Mouse (Mus musculus) midbrain, embryonic 11.5 days (tissue): ENCODE results near the gene Abce1. TPM values are rescaled to one million over a fixed set of nuclear protein-coding genes. Genes with fewer than 3 reads are reported as not detected.
"Not testable (repeated sequence)": the region's sequence is repeated elsewhere in the genome, so short reads cannot be mapped to it uniquely, and the experiment has no call there.

Source experiments
- ATAC-seq: fragments of 200-750 bp; cut with Nextera tagmentation; 2 replicates; pipeline ENCODE4 v1.8.0; 2017; ENCODE audit warnings: moderate TSS enrichment, moderate library complexity; ENCODE audit not compliant: low FRiP score
- DNase-seq: peaks from one replicate; pipeline ENCODE4 v3.0.0; 2015; ENCODE audit warnings: low spot score; ENCODE audit errors: missing footprints
- H3K27ac ChIP-seq: fragments of 300-500 bp; sonication (generic); 2 replicates; pipeline ENCODE4 v1.5.1; 2014; ENCODE audit warnings: low read depth, low read length
- H3K27me3 ChIP-seq: fragments of 300-500 bp; sonication (generic); 2 replicates; pipeline ENCODE4 v1.6.1; 2014; ENCODE audit warnings: mild to moderate bottlenecking, low read length, moderate library complexity, mixed read lengths; ENCODE audit not compliant: control insufficient read depth, insufficient read depth
- H3K36me3 ChIP-seq: fragments of 300-500 bp; sonication (generic); 2 replicates; pipeline ENCODE4 v1.6.1; 2014; ENCODE audit warnings: mild to moderate bottlenecking, low read length, moderate library complexity, mixed read lengths; ENCODE audit not compliant: control insufficient read depth, insufficient read depth
- H3K4me1 ChIP-seq: fragments of 300-500 bp; sonication (generic); 2 replicates; pipeline ENCODE4 v1.6.1; 2014; ENCODE audit warnings: low read length; ENCODE audit not compliant: control insufficient read depth, insufficient read depth
- H3K4me2 ChIP-seq: fragments of 300-500 bp; sonication (generic); 2 replicates; pipeline ENCODE4 v1.6.1; 2014; ENCODE audit warnings: mild to moderate bottlenecking, moderate library complexity
- H3K4me3 ChIP-seq: fragments of 300-500 bp; sonication (generic); 2 replicates; pipeline ENCODE4 v1.5.1; 2014; ENCODE audit warnings: low read depth, low read length
- H3K9ac ChIP-seq: fragments of 300-500 bp; sonication (generic); 2 replicates; pipeline ENCODE4 v1.6.1; 2014; ENCODE audit warnings: low read length
- H3K9me3 ChIP-seq: fragments of 300-500 bp; sonication (generic); 2 replicates; pipeline ENCODE4 v1.6.1; 2016; ENCODE audit warnings: low read length; ENCODE audit not compliant: control insufficient read depth
- WGBS: fragments of 180-500 bp; shearing (Covaris S2); extraction: QIAGEN DNeasy Blood & Tissue Kit; methylation state at CpG from one replicate; pipeline ENCODE4 v1.1.7; 2014; 5-methylcytosine and 5-hydroxymethylcytosine counted together
- polyA plus RNA-seq: library from polyadenylated mRNA; unstranded; fragments of >200 nt; fragmentation: Nextera tagmentation; extraction: Ambion mirVana; gene quantifications from 2 replicates; pipeline ENCODE4 v1.2.1, GENCODE M21; 2014

Gene Abce1
- polyA plus RNA-seq, 1 experiment from 2014 or later, result 139 TPM

DNA sequence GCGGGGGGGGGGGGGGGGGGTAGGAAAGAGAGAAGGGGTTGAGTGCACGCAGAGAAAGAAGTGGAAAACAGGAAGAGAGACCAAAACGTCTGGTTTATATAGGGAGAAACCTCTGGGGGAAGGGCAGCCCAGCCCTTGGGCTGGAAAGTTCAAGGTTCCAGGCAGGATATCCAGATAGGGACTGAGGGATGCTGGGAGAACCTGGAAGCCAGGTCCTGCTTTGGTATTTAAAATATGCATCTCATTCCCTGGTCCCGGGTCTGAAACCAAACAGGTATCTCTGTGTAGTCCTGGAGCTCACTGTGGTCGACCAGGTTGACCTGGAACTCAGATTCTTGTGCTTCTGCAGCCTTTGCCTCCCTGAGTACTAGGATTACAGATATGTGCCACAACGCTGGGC lies 1.1 kb upstream of the Abce1 start:
- Histone ChIP-seq H3K4me2 (peak overlapping the region; percentile 26; the same call in 1 of the 2 replicates), H3K4me3 (no peak overlapping the region), H3K9ac (no peak overlapping the region), H3K4me1 (peaks cover 5% of the 10 kb centered on the region; the same call in 1 of the 2 replicates), H3K27ac (no peak overlapping the region), H3K9me3 (no peaks in the 10 kb centered on the region), H3K27me3 (no peaks in the 10 kb centered on the region), H3K36me3 (no peaks in the 10 kb centered on the region)
- DNase-seq, result peak; percentile 33
- ATAC-seq, result no peak
- WGBS, result 49% methylated on average over 6 of the region's 6 CpGs

DNA sequence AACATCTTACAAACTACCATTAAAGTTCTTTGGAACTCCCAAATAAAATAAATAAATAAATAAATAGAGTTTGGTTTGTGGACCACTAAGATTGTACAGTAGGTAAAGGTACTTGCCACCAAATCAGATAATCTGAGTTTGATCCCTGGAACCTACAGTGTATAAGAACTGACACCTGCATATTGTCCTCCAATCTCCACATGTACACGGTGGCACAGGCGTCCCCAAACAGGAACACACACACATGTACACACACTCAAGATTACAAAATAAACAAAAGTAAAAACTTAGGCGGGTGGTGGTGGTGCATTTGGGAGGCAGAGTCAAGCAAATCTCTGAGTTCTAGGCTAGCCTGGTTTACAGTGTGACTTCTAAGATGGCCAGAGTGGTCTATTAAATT lies 4.9 kb downstream of the Abce1 start:
- WGBS, result 95% methylated on average over 3 of the region's 3 CpGs
- DNase-seq (peak; percentile 73), ATAC-seq (no peak)
- H3K4me3 ChIP-seq, result no peak overlapping the region
- H3K27me3 ChIP-seq, result no peaks in the 10 kb centered on the region
- no peaks in the 10 kb centered on the region for H3K9me3 ChIP-seq
- H3K4me2 ChIP-seq, result no peak overlapping the region
- 0 out of 2 replicates have a peak, but pooled peaks cover 3% of the 10 kb centered on the region for H3K4me1 ChIP-seq
- no peak overlapping the region for H3K9ac ChIP-seq
- no peak overlapping the region for H3K27ac ChIP-seq
- H3K36me3 ChIP-seq, result peaks cover 17% of the 10 kb centered on the region

DNA sequence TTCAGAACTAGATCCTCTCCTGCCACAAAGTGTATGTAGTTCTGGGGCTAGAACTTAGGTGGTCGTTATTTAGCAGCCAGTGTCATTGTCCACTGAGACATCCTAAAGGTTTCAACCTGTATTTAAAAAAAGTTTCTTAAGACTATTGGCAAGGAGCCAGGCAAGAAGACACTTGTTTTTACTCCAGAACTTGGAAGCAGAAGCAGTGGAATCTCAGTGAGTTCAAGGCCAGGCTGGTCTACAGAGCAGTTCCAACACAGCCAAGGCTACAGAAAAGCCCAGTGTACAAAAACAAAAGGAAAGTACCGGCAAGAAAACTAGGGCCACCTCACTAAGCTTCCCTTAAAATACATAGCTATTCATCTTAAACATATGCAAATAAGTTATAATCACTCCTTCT lies 19.0 kb downstream of the Abce1 start:
- peaks cover 22% of the 10 kb centered on the region for H3K36me3 ChIP-seq

DNA sequence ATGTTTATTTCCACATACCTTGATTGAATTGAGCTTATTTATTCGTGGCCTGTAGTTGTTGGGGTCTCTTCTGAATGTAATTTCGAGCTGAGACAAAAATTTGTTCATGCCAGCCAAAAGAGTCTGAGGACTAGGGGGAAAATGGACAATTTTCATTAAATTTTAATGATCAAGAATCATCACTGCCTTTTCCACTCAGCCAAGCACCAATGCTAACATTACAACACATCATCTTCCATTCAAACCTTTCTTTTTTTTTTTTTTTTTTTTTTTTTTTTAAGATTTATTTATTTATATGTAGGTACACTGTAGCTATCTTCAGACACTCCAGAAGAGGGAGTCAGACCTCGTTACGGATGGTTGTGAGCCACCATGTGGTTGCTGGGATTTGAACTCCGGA lies 25.6 kb downstream of the Abce1 start:
- ATAC-seq, H3K27ac ChIP-seq, H3K4me3 ChIP-seq, H3K4me2 ChIP-seq, H3K4me1 ChIP-seq, DNase-seq, H3K9ac ChIP-seq, H3K27me3 ChIP-seq, H3K9me3 ChIP-seq: not testable (repeated sequence)
- WGBS, result 91% methylated on average over 3 of the region's 5 CpGs
- peaks cover 18% of the 10 kb centered on the region for H3K36me3 ChIP-seq

More for the DNA sequence above, 19.0 kb downstream of the Abce1 start:
- no peak overlapping the region for H3K9ac ChIP-seq
- DNase-seq (no peak), ATAC-seq (no peak)
- H3K27ac ChIP-seq, result no peak overlapping the region
- 92% methylated on average over 2 of the region's 2 CpGs for WGBS
- H3K27me3 ChIP-seq, result no peaks in the 10 kb centered on the region
- no peak overlapping the region for H3K4me3 ChIP-seq
- no peak overlapping the region for H3K4me2 ChIP-seq
- H3K9me3 ChIP-seq, result no peaks in the 10 kb centered on the region
- H3K4me1 ChIP-seq, result no peaks in the 10 kb centered on the region

DNA sequence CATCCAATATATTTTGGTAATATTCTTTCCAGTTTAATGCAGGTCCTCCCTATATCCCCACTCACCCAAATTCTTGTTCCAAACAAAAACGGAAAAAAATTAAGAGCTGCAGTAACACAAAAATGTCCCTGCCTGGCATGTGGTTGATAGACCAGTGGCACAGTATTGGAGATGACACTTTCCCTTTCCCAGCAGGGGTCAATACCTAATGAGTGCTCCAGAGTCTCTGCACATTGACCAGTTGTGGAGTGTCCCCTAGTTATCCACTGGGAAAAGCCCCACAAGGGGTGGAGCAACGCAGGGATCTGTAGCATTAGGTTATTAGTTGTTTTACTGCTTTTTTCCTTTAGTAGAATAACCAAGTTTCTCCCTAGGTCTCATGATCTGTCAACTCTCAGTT lies 30.6 kb downstream of the Abce1 start:
- ATAC-seq, result peak; percentile 74
- no peaks in the 10 kb centered on the region for H3K9me3 ChIP-seq
- H3K27me3 ChIP-seq, result no peaks in the 10 kb centered on the region
- peak overlapping the region; percentile 45 for H3K4me2 ChIP-seq
- 35% methylated on average over 2 of the region's 2 CpGs for WGBS
- H3K36me3 ChIP-seq, result peaks cover 4% of the 10 kb centered on the region; the same call in 1 of the 2 replicates
- H3K4me1 ChIP-seq, result no peaks in the 10 kb centered on the region
- peak overlapping the region; percentile 10; the same call in 1 of the 2 replicates for H3K4me3 ChIP-seq
- H3K27ac ChIP-seq, result no peak overlapping the region
- no peak overlapping the region; the same call in 1 of the 2 replicates for H3K9ac ChIP-seq
- DNase-seq, result no peak

DNA sequence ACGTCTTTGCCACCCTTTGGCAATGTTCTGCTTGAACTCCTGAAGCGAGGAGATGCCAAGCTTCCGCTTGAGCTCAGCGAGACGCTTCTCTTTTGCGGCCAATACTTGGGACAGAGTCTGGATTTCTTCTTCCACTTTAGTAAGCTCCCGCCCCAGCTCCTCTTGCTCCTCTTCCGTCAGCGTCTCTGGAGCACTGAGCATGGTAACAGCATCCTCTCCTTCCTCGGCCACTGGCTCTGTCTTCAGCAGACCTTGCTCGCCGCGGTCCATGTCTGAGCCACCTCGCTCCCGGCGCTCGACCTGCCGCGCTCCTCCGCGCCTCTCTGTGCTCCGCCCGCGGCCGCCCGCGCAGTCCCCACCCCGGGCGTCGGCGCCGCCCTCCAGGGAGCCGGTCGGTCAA lies 31.0 kb downstream of the Abce1 start:
- Histone ChIP-seq H3K9me3 (no peaks in the 10 kb centered on the region), H3K9ac (no peak overlapping the region; the same call in 1 of the 2 replicates), H3K27ac (no peak overlapping the region), H3K4me3 (peak overlapping the region; percentile 10; the same call in 1 of the 2 replicates), H3K4me2 (peak overlapping the region; percentile 45), H3K27me3 (no peaks in the 10 kb centered on the region), H3K4me1 (no peaks in the 10 kb centered on the region), H3K36me3 (peaks cover 4% of the 10 kb centered on the region; the same call in 1 of the 2 replicates)
- ATAC-seq, result peak; percentile 73
- WGBS, result 9% methylated on average over 34 of the region's 34 CpGs
- peak; percentile 91 for DNase-seq

DNA sequence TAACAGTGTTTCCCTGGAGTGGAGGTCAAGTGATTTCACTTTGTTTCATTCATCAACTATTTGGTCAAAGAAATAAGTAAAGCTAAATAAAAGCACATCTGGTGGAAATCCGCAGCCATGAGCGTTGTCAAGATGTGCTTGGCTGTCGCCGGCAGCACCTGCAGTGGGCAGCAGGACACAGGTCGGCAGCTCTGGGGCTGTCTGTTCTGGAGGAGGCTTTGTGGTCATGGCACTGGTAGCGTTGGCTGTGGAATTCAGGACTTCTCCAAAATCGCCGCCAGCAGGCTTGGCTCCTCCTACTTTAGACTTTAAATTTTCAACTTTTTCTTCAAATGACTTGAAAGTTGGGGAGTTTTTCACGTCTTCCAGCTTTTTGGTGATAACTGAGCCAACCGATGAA lies 31.5 kb downstream of the Abce1 start:
- peak overlapping the region; percentile 45 for H3K4me2 ChIP-seq
- not testable (repeated sequence) for H3K9me3 ChIP-seq, H3K9ac ChIP-seq, H3K36me3 ChIP-seq, H3K27me3 ChIP-seq, H3K27ac ChIP-seq, DNase-seq, H3K4me1 ChIP-seq, ATAC-seq, H3K4me3 ChIP-seq
- WGBS, result 41% methylated on average over 10 of the region's 10 CpGs

DNA sequence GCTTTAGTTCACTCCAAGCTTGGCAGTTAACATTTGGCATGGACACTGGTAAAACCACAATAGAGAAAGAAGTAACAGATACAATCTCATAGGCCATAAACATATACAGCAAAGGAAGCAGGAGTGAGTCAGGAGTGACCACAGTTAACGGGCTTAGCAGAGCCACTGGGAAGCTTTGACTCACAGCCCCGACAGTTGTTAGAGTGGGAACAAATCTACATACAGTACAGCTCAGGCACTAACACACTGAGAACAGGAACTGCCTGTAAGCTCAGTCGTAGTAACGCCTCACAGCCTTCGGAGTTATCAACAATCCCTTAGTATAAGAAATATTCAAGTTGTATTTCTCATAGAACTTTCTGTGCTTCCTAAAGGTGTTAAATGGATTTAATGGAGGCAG lies 32.5 kb downstream of the Abce1 start:
- Histone ChIP-seq H3K4me3 (no peak overlapping the region), H3K27me3 (no peaks in the 10 kb centered on the region), H3K27ac (no peak overlapping the region), H3K9ac (no peak overlapping the region), H3K9me3 (no peaks in the 10 kb centered on the region), H3K4me2 (no peak overlapping the region), H3K36me3 (peaks cover 2% of the 10 kb centered on the region; the same call in 1 of the 2 replicates), H3K4me1 (no peaks in the 10 kb centered on the region)
- ATAC-seq (no peak), DNase-seq (no peak)
- whole genome bisulfite sequencing, result 69% methylated on average over 5 of the region's 5 CpGs

DNA sequence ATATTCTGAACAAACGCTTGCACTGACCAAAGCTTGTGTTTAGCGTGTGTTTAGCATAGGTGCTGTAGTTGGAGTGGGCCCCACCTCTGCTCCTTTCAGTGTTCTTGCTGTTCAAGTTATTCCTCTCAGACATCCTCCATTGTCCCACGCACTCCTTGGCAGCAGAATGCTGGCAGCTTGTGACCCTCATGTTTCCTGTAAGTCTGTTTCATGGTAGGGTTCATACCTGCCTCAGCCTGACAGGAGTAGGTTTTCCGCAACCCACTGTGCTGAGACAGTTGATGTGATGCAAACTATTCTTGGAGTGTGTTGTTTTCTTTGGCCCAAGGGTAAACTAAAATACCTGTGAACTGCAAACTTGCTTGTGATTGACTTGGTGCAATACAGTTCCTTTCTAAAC lies 35.1 kb downstream of the Abce1 start:
- no peak for ATAC-seq
- H3K4me2 ChIP-seq, result no peak overlapping the region

More for the DNA sequence above, 35.1 kb downstream of the Abce1 start:
- Histone ChIP-seq H3K9ac (no peak overlapping the region), H3K36me3 (peaks cover 12% of the 10 kb centered on the region), H3K4me3 (no peak overlapping the region), H3K4me1 (no peaks in the 10 kb centered on the region), H3K27ac (no peak overlapping the region), H3K27me3 (no peaks in the 10 kb centered on the region), H3K9me3 (no peaks in the 10 kb centered on the region)
- no peak for DNase-seq
- WGBS, result 90% methylated on average over 4 of the region's 4 CpGs
